Comparison of ENCODE assay signal across 28 mouse cellular contexts in genomic region chr9:99034111-99034510, GRCm38 (mm10). TPM values are rescaled to one million over a fixed set of nuclear protein-coding genes. Genes with fewer than 3 reads are reported as not detected.
DNase-seq lines count a peak whose midpoint lies in the region; ATAC-seq and TF ChIP-seq lines count a peak whose summit lies in the region.
"Had no signal": no experiment of that assay in that cellular context is flagged by ENCODE, and none has a peak within 500 bp of the region (broad histone marks: within the 10 kb centered on the region; RNA-seq: fewer than 3 reads in every experiment).

No protein-coding gene starts in this region.

- H3K27me3 ChIP-seq in hindbrain, postnatal 0 days (ENCODE audit: insufficient read depth, low read length), result no peaks in the 10 kb centered on the region
- H3K27me3 ChIP-seq in hindbrain, embryonic 13.5 days, result no peaks in the 10 kb centered on the region
- H3K27me3 ChIP-seq in midbrain, postnatal 0 days (ENCODE audit: insufficient read depth, low read length), result no peaks in the 10 kb centered on the region
- no peaks in the 10 kb centered on the region for H3K27me3 ChIP-seq in midbrain, embryonic 10.5 days (ENCODE audit: low read depth, poor library complexity, severe bottlenecking)
- H3K27me3 ChIP-seq: CH12.LX; embryonic facial prominence, embryonic 12.5 days; forebrain, embryonic 13.5 days; forebrain, embryonic 15.5 days; Patski had no signal

- no peak for TF ChIP-seq CTCF in hindbrain, postnatal 0 days (IDR thresholded peaks at IDR 0.05; ENCODE audit: low read depth)
- TF ChIP-seq CTCF in layer of hippocampus, adult 2 months (conservative IDR thresholded peaks at IDR 0.05), result no peak
- TF ChIP-seq CTCF in midbrain, postnatal 0 days (IDR thresholded peaks at IDR 0.05), result no peak

- H3K4me2 ChIP-seq in hindbrain, postnatal 0 days (ENCODE audit: low read depth, low read length), result no peak overlapping the region
- no peak overlapping the region for H3K4me2 ChIP-seq in hindbrain, embryonic 13.5 days
- no peak overlapping the region for H3K4me2 ChIP-seq in midbrain, postnatal 0 days (ENCODE audit: low read depth, low read length, poor library complexity, severe bottlenecking)
- H3K4me2 ChIP-seq: embryonic facial prominence, embryonic 12.5 days; forebrain, embryonic 13.5 days; forebrain, embryonic 15.5 days had no signal

- H3K4me3 ChIP-seq in hindbrain, postnatal 0 days (ENCODE audit: low read length), result no peak overlapping the region
- H3K4me3 ChIP-seq in hindbrain, embryonic 13.5 days, result no peak overlapping the region
- no peak overlapping the region for H3K4me3 ChIP-seq in layer of hippocampus, adult 2 months
- no peak overlapping the region for H3K4me3 ChIP-seq in midbrain, postnatal 0 days (ENCODE audit: low read depth, low read length)
- no peak overlapping the region for H3K4me3 ChIP-seq in midbrain, embryonic 10.5 days
- H3K4me3 ChIP-seq: embryonic facial prominence, embryonic 10.5 days; embryonic facial prominence, embryonic 12.5 days; forebrain, embryonic 13.5 days; forebrain, embryonic 15.5 days had no signal

- no peak overlapping the region for H3K27ac ChIP-seq in hindbrain, postnatal 0 days
- no peak overlapping the region for H3K27ac ChIP-seq in hindbrain, embryonic 13.5 days
- peak overlapping the region; percentile 70; the same call in 1 of the 2 replicates for H3K27ac ChIP-seq in layer of hippocampus, adult 2 months
- no peak overlapping the region for H3K27ac ChIP-seq in midbrain, postnatal 0 days (ENCODE audit: low read depth, low read length)
- no peak overlapping the region for H3K27ac ChIP-seq in midbrain, embryonic 10.5 days (replicated peaks)
- H3K27ac ChIP-seq: embryonic facial prominence, embryonic 10.5 days; embryonic facial prominence, embryonic 12.5 days; forebrain, embryonic 13.5 days; forebrain, embryonic 15.5 days had no signal

- peak; percentile 68; the same call in 1 of the 2 replicates for ATAC-seq in hindbrain, postnatal 0 days
- ATAC-seq in hindbrain, embryonic 13.5 days (ENCODE audit: low FRiP score), result no peak
- peak; percentile 54; the same call in 1 of the 2 replicates for ATAC-seq in midbrain, postnatal 0 days (ENCODE audit: low FRiP score)
- ATAC-seq: activated CD4-positive, CD25-positive, alpha-beta regulatory T cell, adult 4 months; CD4-positive, CD25-positive, alpha-beta regulatory T cell, adult 4 months; forebrain, embryonic 13.5 days; forebrain, embryonic 15.5 days; Patski had no signal

- 72% methylated on average over 8 of the region's 8 CpGs for WGBS in hindbrain, postnatal 0 days
- WGBS in hindbrain, embryonic 13.5 days, result 84% methylated on average over 8 of the region's 8 CpGs
- WGBS in midbrain, postnatal 0 days, result 81% methylated on average over 8 of the region's 8 CpGs
- 90% methylated on average over 8 of the region's 8 CpGs for WGBS in midbrain, embryonic 10.5 days

- H3K9me3 ChIP-seq in hindbrain, postnatal 0 days (ENCODE audit: low read length), result no peaks in the 10 kb centered on the region
- no peaks in the 10 kb centered on the region for H3K9me3 ChIP-seq in hindbrain, embryonic 13.5 days
- no peaks in the 10 kb centered on the region for H3K9me3 ChIP-seq in midbrain, postnatal 0 days (ENCODE audit: low read length)
- H3K9me3 ChIP-seq in midbrain, embryonic 10.5 days (replicated peaks), result no peaks in the 10 kb centered on the region
- H3K9me3 ChIP-seq: embryonic facial prominence, embryonic 10.5 days; embryonic facial prominence, embryonic 12.5 days; forebrain, embryonic 13.5 days; forebrain, embryonic 15.5 days; G1E had no signal

- no peak for DNase-seq in hindbrain, postnatal 0 days (ENCODE audit: low spot score)
- DNase-seq in layer of hippocampus, adult 2 months (ENCODE audit: low spot score in 2 of 2), result no peak
- DNase-seq in layer of hippocampus, postnatal 14 days (ENCODE audit: low spot score in 2 of 2), result no peak
- DNase-seq in midbrain, postnatal 0 days (ENCODE audit: low spot score), result peak; percentile 9
- DNase-seq in midbrain, embryonic 10.5 days (ENCODE audit: low spot score), result no peak
- DNase-seq: adrenal gland, adult 8-10 months; adrenal gland, postnatal 14 days; adrenal gland, postnatal 36 days; B cell, adult 2 months; cerebellum, adult 11-12 months; cerebellum, adult 2 months; cerebellum, adult 9-10 months; cerebellum, postnatal 10 days; cerebellum, postnatal 25 days had no signal

- H3K9ac ChIP-seq in hindbrain, postnatal 0 days (replicated peaks; ENCODE audit: low read length), result no peak overlapping the region
- H3K9ac ChIP-seq in hindbrain, embryonic 13.5 days, result no peak overlapping the region
- H3K9ac ChIP-seq in midbrain, postnatal 0 days (replicated peaks; ENCODE audit: low read length, poor library complexity, severe bottlenecking), result no peak overlapping the region
- H3K9ac ChIP-seq: embryonic facial prominence, embryonic 12.5 days; forebrain, embryonic 13.5 days; forebrain, embryonic 15.5 days had no signal

- H3K36me3 ChIP-seq in hindbrain, postnatal 0 days (ENCODE audit: insufficient read depth, low read length), result no peaks in the 10 kb centered on the region; the same call in 1 of the 2 replicates
- peaks cover 14% of the 10 kb centered on the region for H3K36me3 ChIP-seq in hindbrain, embryonic 13.5 days
- H3K36me3 ChIP-seq in midbrain, postnatal 0 days (ENCODE audit: insufficient read depth, low read length), result 0 out of 2 replicates have a peak, but pooled peaks cover 8% of the 10 kb centered on the region
- peaks cover 3% of the 10 kb centered on the region; the same call in 1 of the 2 replicates for H3K36me3 ChIP-seq in midbrain, embryonic 10.5 days
- H3K36me3 ChIP-seq: embryonic facial prominence, embryonic 12.5 days; forebrain, embryonic 15.5 days had no signal

- no peaks in the 10 kb centered on the region for H3K4me1 ChIP-seq in hindbrain, postnatal 0 days (ENCODE audit: insufficient read depth, low read length)
- no peaks in the 10 kb centered on the region for H3K4me1 ChIP-seq in hindbrain, embryonic 13.5 days (replicated peaks)
- no peaks in the 10 kb centered on the region for H3K4me1 ChIP-seq in midbrain, postnatal 0 days (ENCODE audit: insufficient read depth, low read length)
- H3K4me1 ChIP-seq in midbrain, embryonic 10.5 days, result no peaks in the 10 kb centered on the region
- H3K4me1 ChIP-seq: embryonic facial prominence, embryonic 12.5 days; forebrain, embryonic 13.5 days; forebrain, embryonic 15.5 days had no signal

RNA-seq across cellular contexts. Expression of gene Gm1123, which starts 1.4 kb away (rescaled TPM):
- not detected in 2 replicates for total RNA-seq in hindbrain, postnatal 0 days (2014; rRNA removed)
- polyA plus RNA-seq in hindbrain, postnatal 0 days (2015; fragmentation: Nextera tagmentation; extraction: Ambion mirVana), result 0.09 and 0.15 TPM in 2 replicates
- 0.10 and 0.21 TPM in 2 replicates for polyA plus RNA-seq in hindbrain, embryonic 13.5 days (2015; fragmentation: Nextera tagmentation; extraction: Ambion mirVana)
- total RNA-seq in layer of hippocampus, adult 2 months (2021), result under 1 TPM; 0.22 to 0.38 TPM
- under 1 TPM in 1 of 2 experiments, not detected in 1; 0.21 TPM for total RNA-seq in layer of hippocampus, postnatal 14 days (2021)
- not detected in 2 replicates for total RNA-seq in midbrain, postnatal 0 days (2014; rRNA removed)
- 0.15 and 0.16 TPM in 2 replicates for polyA plus RNA-seq in midbrain, postnatal 0 days (2015; fragmentation: Nextera tagmentation; extraction: Ambion mirVana)
- 0.09 TPM in 1 of 2 replicates, not detected in the other for polyA plus RNA-seq in midbrain, embryonic 10.5 days (2016; fragmentation: Nextera tagmentation; extraction: Ambion mirVana)
- total RNA-seq: adrenal gland, adult 18-20 months; adrenal gland, adult 8-10 months; adrenal gland, postnatal 14 days; adrenal gland, postnatal 36 days; CH12.LX had no signal
- polyA plus RNA-seq: cortical plate, adult 2 months; embryonic facial prominence, embryonic 10.5 days; embryonic facial prominence, embryonic 12.5 days; embryonic facial prominence, embryonic 14.5 days; forebrain, embryonic 11.5 days; forebrain, embryonic 15.5 days; G1E; Patski had no signal

RNA-seq across cellular contexts. Expression of gene Faim, which starts 47.9 kb away (rescaled TPM):
- 31.3 and 32.1 TPM in 2 replicates for total RNA-seq in hindbrain, postnatal 0 days (2014; rRNA removed)
- 116 and 123 TPM in 2 replicates for polyA plus RNA-seq in hindbrain, postnatal 0 days (2015; fragmentation: Nextera tagmentation; extraction: Ambion mirVana)
- 111 and 117 TPM in 2 replicates for polyA plus RNA-seq in hindbrain, embryonic 13.5 days (2015; fragmentation: Nextera tagmentation; extraction: Ambion mirVana)
- 10 to 100 TPM; 60.0 to 61.1 TPM for total RNA-seq in layer of hippocampus, adult 2 months (2021)
- total RNA-seq in layer of hippocampus, postnatal 14 days (2021), result 10 to 100 TPM; 53.8 to 58.5 TPM
- 49.6 and 55.7 TPM in 2 replicates for total RNA-seq in midbrain, postnatal 0 days (2014; rRNA removed)
- polyA plus RNA-seq in midbrain, postnatal 0 days (2015; fragmentation: Nextera tagmentation; extraction: Ambion mirVana), result 97.9 and 109 TPM in 2 replicates
- 73.5 and 81.5 TPM in 2 replicates for polyA plus RNA-seq in midbrain, embryonic 10.5 days (2016; fragmentation: Nextera tagmentation; extraction: Ambion mirVana)
